In the genomic region with DNA sequence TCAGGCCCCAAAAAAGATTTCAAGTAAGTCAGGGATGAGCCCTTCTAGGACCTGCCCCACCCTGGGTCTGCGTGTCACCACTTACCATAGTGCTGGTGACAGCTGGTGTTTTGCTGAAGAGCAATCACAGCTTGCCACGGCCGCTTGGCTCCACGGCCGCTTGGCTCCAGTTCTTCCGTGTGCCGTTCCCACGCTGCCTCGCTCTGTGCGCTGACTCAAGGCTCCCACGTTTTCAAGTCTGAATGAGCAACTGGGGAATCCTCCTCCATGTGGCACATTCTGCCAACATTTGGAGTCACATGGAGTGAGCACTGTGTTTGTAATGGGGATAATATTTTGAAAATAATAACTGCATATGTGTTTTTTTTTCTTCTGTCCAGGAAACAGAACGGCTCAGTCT, we compare ENCODE assay signal across 11 mouse cellular contexts. TPM values are rescaled to one million over a fixed set of nuclear protein-coding genes. Genes with fewer than 3 reads are reported as not detected.
DNase-seq lines count a peak whose midpoint lies in the region; ATAC-seq and TF ChIP-seq lines count a peak whose summit lies in the region.
"Had no signal": no experiment of that assay in that cellular context is flagged by ENCODE, and none has a peak within 500 bp of the region (broad histone marks: within the 10 kb centered on the region; RNA-seq: fewer than 3 reads in every experiment).

No protein-coding gene starts in this region.

- DNase-seq in left cerebral cortex, adult 11 months (ENCODE audit: low spot score): peak; percentile 42
- no peak for DNase-seq in left cerebral cortex, postnatal 4 days
- peak; percentile 47 to 52 for DNase-seq in cerebellum, postnatal 36 days
- peak; percentile 84 for DNase-seq in layer of hippocampus, adult 9-11 months
- DNase-seq in right cerebral cortex, postnatal 10 days (ENCODE audit: low spot score in 2 of 2): peak; percentile 81 to 82
- DNase-seq in ovary, postnatal 10 days (ENCODE audit: low spot score): no peak
- no peak for DNase-seq in kidney, adult 2 months
- DNase-seq: thymus, adult 18-20 months had no signal

- intact Hi-C loops in left cerebral cortex, postnatal 4 days (cut with DNase I): no loop called here

- no peak overlapping the region for H3K4me3 ChIP-seq in kidney, adult 2 months (ENCODE audit: insufficient read depth, low read depth, low read length)
- H3K4me3 ChIP-seq: megakaryocyte, embryonic 14.5 days had no signal

- no peaks in the 10 kb centered on the region for H3K36me3 ChIP-seq in kidney, adult 2 months (ENCODE audit: control insufficient read depth, insufficient read depth, low read length)

- 51% methylated on average over 12 of the region's 12 CpGs for WGBS in kidney, adult 2 months

- no peaks in the 10 kb centered on the region for H3K4me1 ChIP-seq in kidney, adult 2 months (ENCODE audit: control insufficient read depth, insufficient read depth, low read length)
- H3K4me1 ChIP-seq: megakaryocyte, embryonic 14.5 days had no signal

- no peaks in the 10 kb centered on the region for H3K27me3 ChIP-seq in kidney, adult 2 months (replicated peaks; ENCODE audit: control insufficient read depth, insufficient read depth, low read length)

- no peak for TF ChIP-seq POLR2A in kidney, adult 2 months (IDR thresholded peaks at IDR 0.05; ENCODE audit: low read depth, low read length)

- TF ChIP-seq CTCF in kidney, adult 2 months (conservative IDR thresholded peaks at IDR 0.05; ENCODE audit: insufficient read depth, insufficient read length, low read depth, low read length): no peak

- H3K27ac ChIP-seq in kidney, adult 2 months (ENCODE audit: insufficient read depth, low read depth, low read length): no peak overlapping the region

- ATAC-seq in activated CD4-positive, CD25-positive, alpha-beta regulatory T cell, adult 4 months: no peak

RNA-seq across cellular contexts. Expression of a gene that starts 52.2 kb away (rescaled TPM):
- 1 to 10 TPM in 1 of 2 experiments, under 1 TPM in 1; 0.62 to 1.8 TPM for total RNA-seq in left cerebral cortex, postnatal 4 days (2021)
- polyA plus RNA-seq in kidney, adult 2 months (2012; rRNA removed): 6.5 and 6.6 TPM in 2 replicates
- not detected for polyA plus RNA-seq in activated CD4-positive, CD25-positive, alpha-beta regulatory T cell, adult 4 months (2017; shearing (Covaris generic))
- total RNA-seq: hematopoietic stem cell, adult 5-6 weeks had no signal

Comparison
In these comparisons a context has a peak if more than half of its experiments do, and no peak if none do; other contexts are left out.
1. DNase-seq: peak in left cerebral cortex, adult 11 months (single experiment), cerebellum, postnatal 36 days (2 of 2), layer of hippocampus, adult 9-11 months (single experiment) and right cerebral cortex, postnatal 10 days (2 of 2); none in left cerebral cortex, postnatal 4 days (single experiment), ovary, postnatal 10 days (single experiment) and kidney, adult 2 months (single experiment).